Mouse (Mus musculus) intestine, embryonic 15.5 days (tissue): ENCODE measurements around the gene Mtrf1. TPM values are rescaled to one million over a fixed set of nuclear protein-coding genes. Genes with fewer than 3 reads are reported as not detected.
"Not testable (repeated sequence)": the region's sequence is repeated elsewhere in the genome, so short reads cannot be mapped to it uniquely, and the experiment has no call there.

Experiments
- ATAC-seq: fragments of 200-750 bp; cut with Nextera tagmentation; 2 replicates; pipeline ENCODE4 v1.8.0; 2017; ENCODE audit warnings: moderate TSS enrichment, moderate library complexity
- H3K27ac ChIP-seq: fragments of 300-500 bp; sonication (generic); 2 replicates; pipeline ENCODE4 v1.5.1; 2015; ENCODE audit warnings: mild to moderate bottlenecking, inconsistent platforms
- H3K27me3 ChIP-seq: fragments of 300-500 bp; sonication (generic); replicated peaks from 2 replicates; pipeline ENCODE4 v1.6.1; 2015; ENCODE audit warnings: inconsistent platforms
- H3K36me3 ChIP-seq: fragments of 300-500 bp; sonication (generic); 2 replicates; pipeline ENCODE4 v1.6.1; 2015; ENCODE audit warnings: inconsistent platforms
- H3K4me1 ChIP-seq: fragments of 300-500 bp; sonication (generic); replicated peaks from 2 replicates; pipeline ENCODE4 v1.6.1; 2015; ENCODE audit warnings: inconsistent platforms
- H3K4me2 ChIP-seq: fragments of 300-500 bp; sonication (generic); replicated peaks from 2 replicates; pipeline ENCODE4 v1.6.1; 2015; ENCODE audit warnings: mild to moderate bottlenecking, inconsistent platforms
- H3K4me3 ChIP-seq: fragments of 300-500 bp; sonication (generic); replicated peaks from 2 replicates; pipeline ENCODE4 v1.5.1; 2015; ENCODE audit warnings: inconsistent platforms
- H3K9ac ChIP-seq: fragments of 300-500 bp; sonication (generic); 2 replicates; pipeline ENCODE4 v1.6.1; 2015; ENCODE audit warnings: inconsistent platforms
- H3K9me3 ChIP-seq: fragments of 300-500 bp; sonication (generic); 2 replicates; pipeline ENCODE4 v1.6.1; 2016; ENCODE audit warnings: inconsistent platforms
- WGBS: fragments of 180-500 bp; shearing (Covaris S2); methylation state at CpG from one replicate; pipeline ENCODE4 v1.1.7; 2015; 5-methylcytosine and 5-hydroxymethylcytosine counted together
- polyA plus RNA-seq: library from polyadenylated mRNA; unstranded; fragments of >200 nt; fragmentation: Nextera tagmentation; extraction: Ambion mirVana; gene quantifications from 2 replicates; pipeline ENCODE4 v1.2.1, GENCODE M21; 2015

Mtrf1 gene
- polyA plus RNA-seq, 1 experiment from 2014 or later: 10.6 TPM

DNA sequence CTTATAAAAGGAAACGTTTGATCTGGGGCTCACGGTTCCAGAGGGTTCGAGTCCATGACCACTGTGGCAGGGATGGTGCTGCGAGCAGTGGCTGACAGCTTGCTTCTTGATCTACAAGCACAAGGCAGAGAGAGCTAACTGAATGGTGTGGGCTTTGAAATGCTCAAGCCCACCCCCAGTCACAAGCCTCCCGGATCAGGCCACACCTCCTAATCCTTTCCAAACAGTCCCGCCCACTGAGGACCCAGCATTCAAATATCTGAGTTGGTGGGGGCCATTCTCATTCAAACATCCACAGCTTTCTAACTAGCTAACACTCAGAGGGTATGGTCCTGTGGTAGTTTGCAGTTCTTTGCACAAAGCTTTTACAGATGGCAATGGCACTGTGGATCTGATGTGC lies 15.5 kb downstream of the Mtrf1 start:
- Histone ChIP-seq H3K4me3 (no peak overlapping the region), H3K27me3 (no peaks in the 10 kb centered on the region), H3K27ac (no peak overlapping the region), H3K36me3 (peaks cover 5% of the 10 kb centered on the region; the same call in 1 of the 2 replicates), H3K4me1 (no peaks in the 10 kb centered on the region), H3K4me2 (no peak overlapping the region), H3K9ac (no peak overlapping the region), H3K9me3 (no peaks in the 10 kb centered on the region)
- WGBS: 79% methylated on average over 6 of the region's 6 CpGs
- ATAC-seq: no peak

DNA sequence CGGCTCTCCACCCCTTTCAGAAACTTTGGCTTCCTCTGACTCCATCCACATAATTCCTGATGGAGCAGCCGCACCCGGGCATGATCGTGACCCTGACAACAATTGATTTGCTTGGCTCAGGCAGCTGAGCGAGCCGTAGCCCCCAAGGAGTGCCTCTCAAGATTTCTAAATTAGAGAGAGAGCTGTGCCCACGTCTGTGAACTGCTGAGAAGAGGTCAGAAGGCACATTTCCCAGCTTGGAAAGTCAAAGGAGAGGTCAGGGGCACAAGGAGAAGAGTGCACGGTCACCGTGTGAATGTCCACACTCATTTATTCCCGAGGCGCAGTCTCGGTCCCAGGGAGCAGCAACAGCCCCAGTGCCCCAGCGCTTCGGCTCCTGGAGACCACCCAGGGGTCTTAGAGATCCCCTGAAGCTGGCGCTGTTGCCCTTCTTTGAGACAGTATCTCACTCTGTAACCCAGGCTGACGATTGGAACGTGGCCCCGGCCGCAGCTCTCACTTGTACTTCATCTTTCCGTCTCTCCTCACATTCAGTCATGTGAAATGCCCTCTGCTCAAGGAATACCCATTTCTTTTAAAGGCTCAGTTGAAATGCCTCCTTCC lies 22.6 kb downstream of the Mtrf1 start:
- ATAC-seq: no peak

DNA sequence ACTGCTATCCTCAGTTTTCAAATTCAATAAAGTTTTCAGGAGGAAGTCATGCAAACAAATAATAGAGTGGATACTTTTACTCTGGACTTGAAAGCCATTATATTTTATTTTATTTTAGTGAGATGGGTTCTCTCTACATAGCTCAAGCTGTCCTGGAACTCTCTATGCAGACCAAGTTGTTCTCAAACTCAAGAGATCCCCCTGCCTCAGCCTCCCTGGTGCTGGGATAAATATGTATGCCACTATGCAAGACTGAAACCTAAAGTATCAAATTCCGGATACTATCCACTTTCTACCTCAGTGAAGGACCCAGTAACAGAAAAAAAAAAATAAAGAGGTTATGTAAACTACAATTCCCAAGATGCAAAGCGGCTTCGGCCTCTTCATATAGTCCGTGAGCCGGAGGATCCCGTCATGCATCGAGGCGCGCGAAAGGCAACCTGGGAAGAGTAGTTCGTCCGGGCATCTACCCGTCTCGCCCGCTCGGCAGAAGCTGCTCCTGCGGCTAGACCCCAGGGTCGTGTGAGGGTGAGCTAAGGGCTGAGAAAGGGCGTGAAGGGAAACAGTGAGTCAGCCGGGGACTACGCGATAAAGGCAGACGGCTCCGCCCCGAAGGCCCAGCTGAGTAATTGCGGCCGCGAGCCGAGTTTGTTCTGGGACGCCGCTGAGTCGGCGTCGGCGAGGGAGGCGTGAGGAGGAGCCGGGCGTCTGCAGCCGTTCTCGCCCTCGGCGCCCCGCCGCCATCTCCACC lies 28.6 kb downstream of the Mtrf1 start, which contains the start of gene Kbtbd7:
Kbtbd7 (plus strand) TSS at position 533 of the 751 bp plus-strand sequence.
- Histone ChIP-seq H3K4me2 (peak within 1 kb of the TSS; percentile 54), H3K9me3 (no peaks in the 10 kb centered on the region), H3K4me3 (peak within 1 kb of the TSS; percentile 51), H3K9ac (peak within 1 kb of the TSS; percentile 49), H3K4me1 (no peaks in the 10 kb centered on the region), H3K36me3 (peaks cover 8% of the 10 kb centered on the region; the same call in 1 of the 2 replicates), H3K27ac (peak within 1 kb of the TSS; percentile 73), H3K27me3 (no peaks in the 10 kb centered on the region)
- ATAC-seq: peak; percentile 99
- WGBS: under 1% methylated on average over 44 of the region's 44 CpGs

More for the DNA sequence above, 22.6 kb downstream of the Mtrf1 start:
- no peaks in the 10 kb centered on the region for H3K9me3 ChIP-seq
- H3K4me1 ChIP-seq: no peaks in the 10 kb centered on the region
- 70% methylated on average over 20 of the region's 20 CpGs for WGBS
- H3K27ac ChIP-seq: no peak overlapping the region
- H3K27me3 ChIP-seq: no peaks in the 10 kb centered on the region
- H3K4me2 ChIP-seq: no peak overlapping the region
- H3K9ac ChIP-seq: no peak overlapping the region
- no peaks in the 10 kb centered on the region for H3K36me3 ChIP-seq
- H3K4me3 ChIP-seq: no peak overlapping the region

DNA sequence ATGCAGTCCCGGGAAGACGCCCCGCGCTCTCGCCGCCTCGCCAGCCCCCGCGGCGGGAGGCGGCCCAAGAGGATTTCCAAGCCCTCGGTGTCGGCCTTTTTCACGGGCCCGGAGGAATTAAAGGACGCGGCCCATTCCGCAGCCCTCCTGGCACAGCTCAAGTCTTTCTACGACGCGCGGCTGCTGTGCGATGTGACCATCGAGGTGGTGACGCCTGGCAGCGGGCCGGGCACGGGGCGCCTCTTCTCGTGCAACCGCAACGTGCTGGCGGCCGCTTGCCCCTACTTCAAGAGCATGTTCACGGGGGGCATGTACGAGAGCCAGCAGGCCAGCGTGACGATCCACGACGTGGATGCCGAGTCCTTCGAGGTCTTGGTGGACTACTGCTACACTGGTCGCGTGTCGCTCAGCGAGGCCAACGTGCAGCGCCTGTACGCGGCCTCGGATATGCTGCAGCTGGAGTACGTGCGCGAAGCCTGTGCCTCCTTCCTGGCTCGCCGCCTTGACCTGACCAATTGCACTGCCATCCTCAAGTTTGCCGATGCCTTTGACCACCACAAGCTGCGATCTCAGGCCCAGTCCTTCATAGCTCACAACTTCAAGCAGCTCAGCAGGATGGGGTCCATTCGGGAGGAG lies 29.3 kb downstream of the Mtrf1 start:
- peak overlapping the region; percentile 49 for H3K9ac ChIP-seq
- not testable (repeated sequence) for H3K36me3 ChIP-seq, H3K27me3 ChIP-seq, H3K4me1 ChIP-seq, H3K9me3 ChIP-seq
- H3K27ac ChIP-seq: peak overlapping the region; percentile 73
- ATAC-seq: peak; percentile 71
- WGBS: 35% methylated on average over 17 of the region's 59 CpGs
- peak overlapping the region; percentile 54 for H3K4me2 ChIP-seq
- H3K4me3 ChIP-seq: peak overlapping the region; percentile 51

DNA sequence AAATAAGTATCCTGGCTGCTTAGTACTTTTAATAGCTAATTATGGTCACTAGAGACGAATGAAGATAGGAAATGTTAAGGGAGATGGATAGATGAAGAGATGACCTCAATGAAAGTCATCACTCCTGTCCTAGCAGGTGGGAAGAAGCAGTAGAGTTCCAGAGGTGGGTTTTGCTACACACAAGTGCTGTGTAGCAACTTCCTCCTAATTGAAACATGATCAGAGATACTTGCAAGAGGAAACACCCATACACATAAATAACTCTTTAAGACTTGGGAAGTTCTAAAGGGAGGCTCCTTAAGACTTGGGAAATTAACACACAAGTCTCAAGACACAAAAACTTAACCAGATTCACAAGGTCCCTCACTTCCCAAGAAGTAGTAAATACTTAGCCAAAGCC lies 36.5 kb downstream of the Mtrf1 start:
- H3K9me3 ChIP-seq: no peaks in the 10 kb centered on the region
- H3K27me3 ChIP-seq: no peaks in the 10 kb centered on the region
- no peaks in the 10 kb centered on the region for H3K36me3 ChIP-seq
- no peak overlapping the region for H3K9ac ChIP-seq
- no peak overlapping the region for H3K4me3 ChIP-seq
- H3K4me1 ChIP-seq: no peaks in the 10 kb centered on the region
- ATAC-seq: no peak
- 83% methylated on average over 1 of the region's 1 CpGs for WGBS
- no peak overlapping the region for H3K27ac ChIP-seq
- H3K4me2 ChIP-seq: no peak overlapping the region

DNA sequence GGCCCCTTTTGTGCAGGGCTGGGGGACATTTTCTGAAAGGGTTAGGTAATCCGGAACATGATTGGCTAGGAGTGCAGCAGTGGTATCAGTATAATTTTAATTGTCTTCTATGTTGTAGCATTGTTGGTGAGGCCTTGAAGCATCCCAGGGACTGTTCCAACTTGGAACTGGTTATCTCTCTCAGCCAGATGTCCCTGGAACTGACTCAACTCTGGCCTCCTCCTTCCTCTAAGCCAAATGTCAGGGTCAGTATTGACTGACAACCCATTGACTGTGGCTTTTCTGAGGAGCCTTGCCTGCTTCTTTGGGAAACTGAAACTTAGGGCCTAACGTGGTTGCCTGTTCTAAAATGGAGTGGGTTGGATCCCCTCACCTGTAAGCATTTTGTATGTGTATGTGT lies 43.1 kb downstream of the Mtrf1 start:
- no peaks in the 10 kb centered on the region for H3K9me3 ChIP-seq
- no peak overlapping the region for H3K4me2 ChIP-seq
- no peaks in the 10 kb centered on the region for H3K27me3 ChIP-seq
- ATAC-seq: no peak
- no peak overlapping the region for H3K27ac ChIP-seq
- no peak overlapping the region for H3K9ac ChIP-seq
- 89% methylated on average over 2 of the region's 2 CpGs for WGBS
- no peak overlapping the region for H3K4me3 ChIP-seq
- no peaks in the 10 kb centered on the region for H3K4me1 ChIP-seq
- H3K36me3 ChIP-seq: no peaks in the 10 kb centered on the region

DNA sequence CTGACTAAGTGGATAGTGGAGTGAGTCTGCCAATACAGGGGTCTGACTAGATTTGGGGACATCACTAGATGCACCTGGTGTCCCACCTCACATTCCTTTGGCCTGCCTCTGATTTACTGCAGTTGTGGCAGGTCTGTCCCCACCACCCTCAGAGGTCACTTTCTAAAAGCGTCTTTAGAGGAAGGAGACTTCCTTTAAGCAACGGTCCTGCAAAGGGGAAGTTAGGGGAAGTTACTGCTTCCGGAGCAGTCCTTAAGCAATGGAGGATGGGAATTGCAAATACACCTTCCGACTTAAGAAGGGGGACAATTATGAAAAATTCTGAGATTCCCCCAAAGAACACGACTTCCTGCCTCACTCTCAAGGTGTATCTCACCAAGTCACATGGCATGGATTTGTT lies 43.9 kb downstream of the Mtrf1 start:
- no peak for ATAC-seq
- Histone ChIP-seq H3K36me3 (no peaks in the 10 kb centered on the region), H3K9me3 (no peaks in the 10 kb centered on the region), H3K4me3 (no peak overlapping the region), H3K4me2 (no peak overlapping the region), H3K27ac (no peak overlapping the region), H3K27me3 (no peaks in the 10 kb centered on the region), H3K4me1 (no peaks in the 10 kb centered on the region), H3K9ac (no peak overlapping the region)
- 72% methylated on average over 5 of the region's 5 CpGs for WGBS

DNA sequence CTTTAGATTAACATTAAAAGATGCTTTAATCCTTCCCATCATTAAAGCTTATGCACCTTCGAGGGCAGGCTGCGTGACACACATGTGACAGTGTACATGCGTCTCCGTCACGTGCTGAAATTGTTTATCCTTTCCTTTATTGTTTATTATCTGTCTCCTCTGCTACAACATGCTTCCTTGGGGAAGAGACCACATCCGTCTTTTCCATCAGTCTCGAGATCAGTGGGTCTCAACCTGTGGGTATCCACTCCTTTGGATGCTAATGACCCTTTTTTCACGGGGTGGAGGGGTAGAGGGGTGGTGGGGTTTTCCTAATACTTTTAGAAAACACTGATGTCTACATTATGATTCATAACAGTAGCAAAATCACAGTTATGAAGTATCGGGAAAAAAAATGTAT lies 47.0 kb downstream of the Mtrf1 start:
- WGBS: 83% methylated on average over 9 of the region's 9 CpGs
- H3K9me3 ChIP-seq: no peaks in the 10 kb centered on the region
- no peak overlapping the region for H3K9ac ChIP-seq
- H3K4me1 ChIP-seq: no peaks in the 10 kb centered on the region
- H3K4me2 ChIP-seq: no peak overlapping the region
- no peaks in the 10 kb centered on the region for H3K27me3 ChIP-seq
- H3K36me3 ChIP-seq: no peaks in the 10 kb centered on the region
- no peak for ATAC-seq
- H3K27ac ChIP-seq: no peak overlapping the region
- no peak overlapping the region for H3K4me3 ChIP-seq

DNA sequence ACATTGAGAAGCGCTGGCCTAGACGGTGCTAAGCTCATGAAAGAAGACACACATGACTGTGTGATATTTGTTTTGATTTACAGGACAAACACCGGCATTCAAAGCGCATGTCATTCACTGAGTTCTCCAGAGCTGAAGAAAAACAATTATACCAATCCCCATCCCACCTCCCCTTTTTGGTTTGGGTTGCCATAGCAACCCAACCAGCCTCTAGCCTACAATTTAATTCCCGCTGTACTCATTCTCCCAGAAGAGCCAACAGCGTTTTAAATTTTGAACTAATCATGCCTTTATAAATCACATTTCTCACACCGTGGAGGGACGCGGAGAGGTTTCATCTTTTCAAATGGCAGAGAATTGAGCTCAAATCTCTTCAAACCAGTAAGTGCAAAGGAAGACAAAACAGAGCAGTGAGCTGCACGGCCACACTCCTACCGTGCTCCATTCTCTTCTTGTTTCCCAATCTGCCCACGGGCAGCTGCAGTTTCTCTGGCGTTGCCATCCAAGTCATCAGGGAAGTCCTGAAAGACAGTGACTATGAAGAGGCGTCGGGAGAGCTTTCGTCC lies 47.6 kb downstream of the Mtrf1 start:
- Histone ChIP-seq H3K9ac (no peak overlapping the region), H3K4me3 (no peak overlapping the region), H3K36me3 (no peaks in the 10 kb centered on the region), H3K4me2 (no peak overlapping the region), H3K9me3 (no peaks in the 10 kb centered on the region), H3K27me3 (no peaks in the 10 kb centered on the region), H3K4me1 (no peaks in the 10 kb centered on the region), H3K27ac (no peak overlapping the region)
- 75% methylated on average over 16 of the region's 16 CpGs for WGBS
- ATAC-seq: no peak

DNA sequence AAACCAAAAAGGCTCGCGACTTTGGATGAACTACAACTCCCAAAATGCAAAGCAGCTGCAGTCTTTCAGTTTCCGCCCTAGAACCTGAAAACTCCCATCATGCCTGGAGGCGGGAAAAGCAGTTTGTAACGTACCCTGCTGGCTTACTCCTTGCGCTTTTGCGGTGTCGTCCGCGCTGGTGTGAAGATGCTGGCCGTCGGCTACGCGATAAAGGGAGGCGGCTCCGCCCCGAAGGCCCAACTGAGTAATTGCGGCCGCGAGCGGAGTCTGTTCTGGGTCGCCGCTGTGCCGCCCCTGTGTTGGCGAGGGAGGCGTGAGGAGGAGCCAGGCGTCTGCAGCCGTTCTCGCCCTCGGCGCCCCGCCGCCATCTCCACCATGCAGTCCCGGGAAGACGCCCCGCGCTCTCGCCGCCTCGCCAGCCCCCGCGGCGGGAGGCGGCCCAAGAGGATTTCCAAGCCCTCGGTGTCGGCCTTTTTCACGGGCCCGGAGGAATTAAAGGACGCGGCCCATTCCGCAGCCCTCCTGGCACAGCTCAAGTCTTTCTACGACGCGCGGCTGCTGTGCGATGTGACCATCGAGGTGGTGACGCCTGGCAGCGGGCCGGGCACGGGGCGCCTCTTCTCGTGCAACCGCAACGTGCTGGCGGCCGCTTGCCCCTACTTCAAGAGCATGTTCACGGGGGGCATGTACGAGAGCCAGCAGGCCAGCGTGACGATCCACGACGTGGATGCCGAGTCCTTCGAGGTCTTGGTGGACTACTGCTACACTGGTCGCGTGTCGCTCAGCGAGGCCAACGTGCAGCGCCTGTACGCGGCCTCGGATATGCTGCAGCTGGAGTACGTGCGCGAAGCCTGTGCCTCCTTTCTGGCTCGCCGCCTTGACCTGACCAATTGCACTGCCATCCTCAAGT lies 54.4 kb downstream of the Mtrf1 start, which contains the start of gene Kbtbd6:
Kbtbd6 (plus strand) TSS at position 155 of the 910 bp plus-strand sequence.
- H3K4me1 ChIP-seq, H3K36me3 ChIP-seq, H3K9me3 ChIP-seq, H3K27me3 ChIP-seq, H3K27ac ChIP-seq: not testable (repeated sequence)
- Histone ChIP-seq H3K4me2 (peak within 1 kb of the TSS; percentile 64), H3K9ac (peak within 1 kb of the TSS; percentile 21), H3K4me3 (peak within 1 kb of the TSS; percentile 46)
- WGBS: 18% methylated on average over 49 of the region's 89 CpGs
- peak; percentile 90 for ATAC-seq

DNA sequence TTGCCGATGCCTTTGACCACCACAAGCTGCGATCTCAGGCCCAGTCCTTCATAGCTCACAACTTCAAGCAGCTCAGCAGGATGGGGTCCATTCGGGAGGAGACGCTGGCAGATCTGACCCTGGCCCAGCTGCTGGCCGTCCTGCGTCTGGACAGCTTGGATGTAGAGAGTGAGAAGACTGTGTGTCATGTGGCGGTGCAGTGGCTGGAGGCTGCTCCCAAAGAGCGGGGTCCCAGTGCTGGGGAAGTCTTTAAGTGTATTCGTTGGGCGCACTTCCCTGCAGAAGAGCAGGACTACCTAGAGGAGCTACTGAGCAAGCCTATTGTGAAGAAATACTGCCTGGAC lies 55.0 kb downstream of the Mtrf1 start:
- WGBS: 95% methylated on average over 7 of the region's 10 CpGs

DNA sequence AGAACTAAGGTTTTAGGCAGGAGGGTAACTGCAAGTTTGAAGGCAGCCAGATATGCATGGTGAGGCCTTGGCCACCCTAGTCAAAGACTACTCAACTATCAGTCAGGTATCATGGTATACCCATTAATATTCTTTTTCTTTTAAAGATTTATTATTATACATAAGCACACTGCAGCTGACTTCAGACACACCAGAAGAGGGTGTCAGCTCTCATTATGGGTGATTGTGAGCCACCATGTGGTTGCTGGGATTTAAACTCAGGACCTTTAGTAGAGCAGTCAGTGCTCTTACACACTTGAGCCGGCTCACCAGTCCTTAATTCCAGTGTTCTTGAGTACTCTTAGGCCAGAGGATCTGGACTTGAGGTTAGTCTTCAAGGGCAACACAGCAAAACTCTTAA lies 62.8 kb downstream of the Mtrf1 start:
- Histone ChIP-seq H3K4me3 (no peak overlapping the region), H3K4me1 (no peaks in the 10 kb centered on the region), H3K27ac (no peak overlapping the region), H3K27me3 (no peaks in the 10 kb centered on the region), H3K9me3 (no peaks in the 10 kb centered on the region), H3K9ac (no peak overlapping the region), H3K36me3 (peaks cover 11% of the 10 kb centered on the region), H3K4me2 (no peak overlapping the region)
- no peak for ATAC-seq
- WGBS: 81% methylated on average over 1 of the region's 1 CpGs

More for the DNA sequence above, 55.0 kb downstream of the Mtrf1 start:
- H3K4me1 ChIP-seq, H3K4me2 ChIP-seq, H3K4me3 ChIP-seq, H3K27me3 ChIP-seq, H3K9ac ChIP-seq, H3K9me3 ChIP-seq, H3K36me3 ChIP-seq, H3K27ac ChIP-seq: not testable (repeated sequence)
- peak; percentile 9; the same call in 1 of the 2 replicates for ATAC-seq
